Mouse (Mus musculus) lung, embryonic 14.5 days (tissue): ENCODE measurements at regions not wholly inside any gene's neighbourhood (a gene's known extent, or its start where the extent isn't known, plus 50 kb on each side); places are given as distances from the start of the nearest gene placed in this dataset.

Experiments
- ATAC-seq: fragments of 200-750 bp; cut with Nextera tagmentation; 2 replicates; pipeline ENCODE4 v1.8.0; 2017; ENCODE audit warnings: mild to moderate bottlenecking, moderate TSS enrichment, moderate library complexity; ENCODE audit not compliant: insufficient read depth
- DNase-seq: peaks from one replicate; pipeline ENCODE4 v3.0.0-alpha.2; 2015
- H3K27ac ChIP-seq: fragments of 300-500 bp; sonication (generic); 2 replicates; pipeline ENCODE4 v1.5.1; 2014; ENCODE audit warnings: low read depth, mild to moderate bottlenecking, moderate library complexity
- H3K27me3 ChIP-seq: fragments of 300-500 bp; sonication (generic); 2 replicates; pipeline ENCODE4 v1.6.1; 2014; ENCODE audit warnings: low read length, control low read depth; ENCODE audit not compliant: insufficient read depth
- H3K36me3 ChIP-seq: fragments of 300-500 bp; sonication (generic); 2 replicates; pipeline ENCODE4 v1.6.1; 2014; ENCODE audit warnings: control low read depth; ENCODE audit not compliant: insufficient read depth
- H3K4me1 ChIP-seq: fragments of 300-500 bp; sonication (generic); 2 replicates; pipeline ENCODE4 v1.6.1; 2014; ENCODE audit warnings: antibody characterized with exemption, control low read depth; ENCODE audit not compliant: insufficient read depth
- H3K4me2 ChIP-seq: fragments of 300-500 bp; sonication (generic); 2 replicates; pipeline ENCODE4 v1.6.1; 2014; ENCODE audit warnings: mild to moderate bottlenecking
- H3K4me3 ChIP-seq: fragments of 300-500 bp; sonication (generic); 2 replicates; pipeline ENCODE4 v1.5.1; 2014; ENCODE audit warnings: low read depth, low read length
- H3K9ac ChIP-seq: fragments of 300-500 bp; sonication (generic); 2 replicates; pipeline ENCODE4 v1.6.1; 2014
- H3K9me3 ChIP-seq: fragments of 300-500 bp; sonication (generic); 2 replicates; pipeline ENCODE4 v1.6.1; 2016; ENCODE audit warnings: low read depth, low read length, control low read depth
- CTCF ChIP-seq: IDR thresholded peaks from 2 replicates; pipeline ENCODE4 v1.5.1; 2016; ENCODE audit warnings: antibody characterized with exemption, low read depth
- WGBS: fragments of 180-500 bp; shearing (Covaris S2); extraction: QIAGEN DNeasy Blood & Tissue Kit; methylation state at CpG from one replicate; pipeline ENCODE4 v1.1.7; 2014; 5-methylcytosine and 5-hydroxymethylcytosine counted together

DNA sequence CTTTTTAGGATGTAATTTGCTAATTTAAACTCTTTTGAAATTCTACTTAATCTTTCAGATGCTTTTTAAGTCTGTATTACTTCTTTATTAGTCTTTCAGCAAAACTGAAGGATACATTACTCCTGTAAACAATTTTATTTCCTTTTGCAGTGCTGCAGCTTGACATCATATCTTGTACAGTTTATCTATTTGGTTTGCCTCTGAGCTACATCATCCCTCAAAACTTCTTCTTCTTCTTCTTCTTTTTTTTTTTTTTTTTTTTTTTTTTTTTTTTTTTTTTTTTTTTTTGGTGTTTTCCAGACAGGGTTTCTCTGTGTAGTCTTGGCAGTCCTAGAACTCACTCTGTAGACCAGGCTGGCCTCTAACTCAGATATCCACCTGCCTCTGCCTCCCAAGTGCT lies 749.6 kb upstream of the Pabpc4l start:
- H3K27ac ChIP-seq, result no peak overlapping the region
- H3K9ac ChIP-seq, result no peak overlapping the region
- H3K4me3 ChIP-seq, result no peak overlapping the region
- no peaks in the 10 kb centered on the region for H3K27me3 ChIP-seq
- no peaks in the 10 kb centered on the region for H3K9me3 ChIP-seq
- no peaks in the 10 kb centered on the region for H3K36me3 ChIP-seq
- DNase-seq (no peak), ATAC-seq (no peak)
- H3K4me1 ChIP-seq, result no peaks in the 10 kb centered on the region
- H3K4me2 ChIP-seq, result no peak overlapping the region
- no peak for TF ChIP-seq CTCF

DNA sequence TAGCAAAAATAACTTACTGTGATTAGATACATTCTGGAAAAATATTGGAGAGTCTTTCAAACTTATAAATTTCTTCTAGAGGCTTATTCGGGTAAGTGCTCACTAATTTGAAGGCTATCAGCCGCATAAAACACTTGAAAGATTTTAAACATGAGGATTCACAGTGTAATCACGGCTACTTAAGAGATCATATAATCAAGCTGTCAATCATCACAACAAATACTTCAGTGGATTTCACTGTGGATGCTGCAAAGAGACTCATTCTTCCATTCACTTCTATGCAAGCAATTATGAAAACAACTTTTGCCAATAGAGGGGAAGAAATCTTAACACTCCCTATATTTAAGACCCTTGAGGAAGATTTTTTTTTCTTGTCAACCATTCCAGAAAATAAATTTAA lies 736.2 kb upstream of the Pabpc4l start:
- Histone ChIP-seq H3K4me2 (no peak overlapping the region), H3K9me3 (no peaks in the 10 kb centered on the region), H3K9ac (no peak overlapping the region), H3K4me3 (no peak overlapping the region), H3K4me1 (no peaks in the 10 kb centered on the region), H3K27me3 (no peaks in the 10 kb centered on the region), H3K27ac (no peak overlapping the region), H3K36me3 (no peaks in the 10 kb centered on the region)
- no peak for TF ChIP-seq CTCF
- DNase-seq (no peak), ATAC-seq (no peak)
- WGBS, result 71% methylated on average over 3 of the region's 3 CpGs

- Histone ChIP-seq H3K36me3 (no peaks in the 10 kb centered on the region), H3K4me1 (no peaks in the 10 kb centered on the region), H3K27me3 (no peaks in the 10 kb centered on the region), H3K9ac (no peak overlapping the region), H3K27ac (no peak overlapping the region), H3K4me3 (no peak overlapping the region), H3K4me2 (no peak overlapping the region), H3K9me3 (no peaks in the 10 kb centered on the region)
- 74% methylated on average over 2 of the region's 2 CpGs for whole genome bisulfite sequencing
- no peak for DNase-seq
- no peak for ATAC-seq
- TF ChIP-seq CTCF, result no peak
Measured at GRCm38 (mm10) chr3:47182762-47183161, 734.7 kb upstream of the Pabpc4l start.

DNA sequence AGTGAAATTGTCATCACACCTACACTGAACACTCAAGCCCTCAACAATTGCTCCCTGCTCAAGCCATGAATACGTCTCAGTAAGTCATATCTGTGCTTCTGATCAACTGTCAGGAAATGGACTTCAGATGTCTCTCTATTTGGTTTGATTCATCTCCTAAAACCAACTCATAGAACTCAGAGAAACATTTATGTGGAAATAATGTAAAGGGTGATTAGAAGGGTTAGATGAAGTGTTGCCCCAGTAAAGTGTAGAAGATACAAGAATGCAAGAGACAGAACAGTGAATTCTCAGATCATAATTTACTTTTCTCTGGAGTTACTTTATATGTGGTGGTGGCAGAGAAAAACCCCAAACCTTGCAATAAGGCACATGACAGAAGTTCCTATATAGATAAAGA lies 732.4 kb upstream of the Pabpc4l start:
- no peaks in the 10 kb centered on the region for H3K4me1 ChIP-seq
- no peak for TF ChIP-seq CTCF
- H3K9me3 ChIP-seq, result no peaks in the 10 kb centered on the region
- H3K27me3 ChIP-seq, result no peaks in the 10 kb centered on the region
- peak; percentile 51 for DNase-seq
- no peak overlapping the region for H3K4me2 ChIP-seq
- peak; percentile 70 for ATAC-seq
- WGBS, result 34% methylated on average over 1 of the region's 1 CpGs
- no peaks in the 10 kb centered on the region for H3K36me3 ChIP-seq
- no peak overlapping the region for H3K4me3 ChIP-seq
- H3K27ac ChIP-seq, result no peak overlapping the region
- no peak overlapping the region for H3K9ac ChIP-seq
